Mouse (Mus musculus): Measurements from ENCODE around the gene Lamtor4.

The Lamtor4 gene

GRCm38 (mm10) chr5:138262001-138262400, 6.7 kb downstream of the Lamtor4 start:
- DNase-seq, result no peak

GRCm38 (mm10) chr5:138262582-138263240, 7.4 kb downstream of the Lamtor4 start:
- DNase-seq, result peak; percentile 25

GRCm38 (mm10) chr5:138263260-138264206, 8.3 kb downstream of the Lamtor4 start, which contains the start of gene BC037034:
BC037034 (minus strand) TSS chr5:138264033.
- DNase-seq, result peak; percentile 92

GRCm38 (mm10) chr5:138264207-138264578, 8.9 kb downstream of the Lamtor4 start:
- DNase-seq, result peak; percentile 34

DNA sequence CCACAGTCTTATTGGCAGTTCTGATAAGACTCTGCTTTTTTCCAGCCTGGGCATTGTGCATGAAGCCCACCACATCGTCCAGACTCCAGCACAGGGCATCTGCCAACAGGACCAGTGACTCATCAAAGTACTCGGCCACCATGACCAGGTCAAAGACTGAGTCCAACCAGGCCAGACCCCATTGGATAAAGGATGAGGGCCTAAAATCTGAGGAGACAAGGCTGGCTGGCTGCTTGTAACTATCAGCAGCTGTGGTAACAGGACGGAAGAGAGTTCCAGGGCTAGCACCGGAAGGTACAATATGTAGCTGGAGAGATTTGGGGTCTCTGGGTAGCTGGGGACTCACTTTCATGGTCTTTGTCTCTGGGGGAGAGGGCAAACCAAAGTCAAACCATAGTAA, 10.4 kb downstream of the Lamtor4 start:
- DNase-seq, result no peak

DNA sequence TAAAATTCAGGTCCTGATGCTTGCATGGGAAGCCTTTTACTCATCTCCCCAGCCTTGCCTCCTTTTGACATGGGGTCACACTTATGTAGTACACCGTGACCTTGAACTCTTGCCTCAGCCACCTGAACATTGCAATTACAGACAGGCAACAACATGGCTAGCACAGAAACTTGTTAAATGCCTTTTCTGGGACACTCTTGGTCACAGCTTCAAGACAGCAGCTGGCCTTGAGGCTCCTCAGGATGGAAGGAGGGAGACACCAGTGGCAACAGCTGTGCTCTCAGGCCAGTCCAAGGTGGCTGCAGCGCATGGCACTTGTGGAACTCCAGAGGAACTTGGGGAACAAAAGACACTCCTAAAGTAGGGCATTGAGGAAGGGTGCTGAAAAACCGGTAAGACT, 11.8 kb downstream of the Lamtor4 start:
- DNase-seq, result no peak

DNA sequence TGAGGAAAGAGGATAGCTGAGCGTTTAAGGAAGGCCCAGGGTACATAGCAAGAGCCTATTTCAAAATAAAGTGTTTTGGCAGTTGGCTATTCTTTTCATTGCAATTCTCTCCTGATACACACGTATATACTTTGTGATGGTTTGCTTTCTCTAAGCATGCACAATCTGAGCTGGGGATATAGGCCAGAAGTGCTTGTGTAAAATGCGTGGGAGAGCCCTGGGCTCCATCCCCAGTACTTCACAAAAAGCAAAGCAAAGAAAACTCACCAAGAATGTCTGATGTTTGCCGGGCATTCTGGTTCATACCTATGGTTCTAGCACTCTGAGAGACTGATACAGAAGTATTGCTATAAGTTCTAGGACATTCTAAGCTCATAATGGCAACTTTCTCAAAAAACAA, 13.7 kb downstream of the Lamtor4 start:
- no peak for DNase-seq

- DNase-seq, result no peak
Observed at GRCm38 (mm10) chr5:138271232-138271631, 15.9 kb downstream of the Lamtor4 start.

DNA sequence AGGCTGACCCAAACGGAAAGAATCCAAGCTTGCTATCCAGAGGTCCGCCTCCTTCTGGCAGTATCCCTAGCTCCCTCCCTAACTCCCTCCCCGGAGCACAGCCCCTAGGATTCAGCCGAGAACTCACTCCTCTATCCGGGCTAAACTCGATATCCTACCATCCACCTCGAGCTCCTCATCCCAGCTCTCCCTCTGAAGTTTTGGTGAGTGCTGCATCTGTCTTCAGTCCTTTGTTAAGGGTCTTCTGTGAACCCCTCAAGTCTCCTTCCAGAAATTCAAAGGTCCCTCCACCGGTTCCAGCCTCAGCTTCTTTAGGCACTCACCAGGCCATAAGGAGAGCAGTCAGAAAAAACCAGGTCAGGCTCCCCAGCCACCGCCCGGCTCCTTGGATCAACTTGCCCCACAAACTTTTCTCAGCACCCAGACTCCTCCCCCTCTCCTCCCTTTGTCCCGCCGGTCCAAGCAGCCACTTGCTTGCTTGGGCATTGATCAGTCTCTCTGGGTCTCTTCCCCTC, 17.2 kb downstream of the Lamtor4 start, which contains the start of gene Gal3st4:
Gene Gal3st4, minus strand, starts transcription at position 432 of the 515 bp plus-strand sequence.
- DNase-seq, result no peak

- DNase-seq, result no peak
Observed at GRCm38 (mm10) chr5:138274186-138274585, 18.9 kb downstream of the Lamtor4 start.

- DNase-seq, result no peak
Observed at GRCm38 (mm10) chr5:138275216-138276050, 20.2 kb downstream of the Lamtor4 start.

DNA sequence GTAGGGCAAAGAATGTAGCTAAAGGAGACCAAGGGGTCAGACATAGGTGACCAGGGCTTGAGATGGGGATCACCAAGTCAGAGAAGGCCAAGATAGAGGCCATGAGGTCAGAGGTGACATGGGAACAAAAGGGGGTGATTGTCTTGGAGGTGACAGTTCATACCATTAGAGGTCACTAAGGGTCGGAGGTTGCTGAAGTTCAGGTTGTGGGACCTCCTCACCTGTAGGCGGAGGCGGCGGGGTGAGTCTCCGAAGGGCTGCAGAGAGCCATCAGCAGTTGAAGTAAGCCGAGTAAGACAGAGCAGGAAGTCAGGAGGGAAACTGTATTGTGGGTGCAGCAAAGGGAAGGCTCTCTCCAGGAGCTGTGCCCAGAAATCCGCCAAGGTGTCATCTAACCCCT, 22.7 kb downstream of the Lamtor4 start:
- DNase-seq, result no peak

GRCm38 (mm10) chr5:138279585-138280424, 24.5 kb downstream of the Lamtor4 start, which contains the start of the genes Gm43720, Gpc2 and Stag3:
Gm43720 (minus strand) TSS chr5:138279958.
Gpc2 (minus strand) TSS chr5:138280005.
Stag3 (plus strand) TSS chr5:138280240.
- DNase-seq, result peak; percentile 58

DNA sequence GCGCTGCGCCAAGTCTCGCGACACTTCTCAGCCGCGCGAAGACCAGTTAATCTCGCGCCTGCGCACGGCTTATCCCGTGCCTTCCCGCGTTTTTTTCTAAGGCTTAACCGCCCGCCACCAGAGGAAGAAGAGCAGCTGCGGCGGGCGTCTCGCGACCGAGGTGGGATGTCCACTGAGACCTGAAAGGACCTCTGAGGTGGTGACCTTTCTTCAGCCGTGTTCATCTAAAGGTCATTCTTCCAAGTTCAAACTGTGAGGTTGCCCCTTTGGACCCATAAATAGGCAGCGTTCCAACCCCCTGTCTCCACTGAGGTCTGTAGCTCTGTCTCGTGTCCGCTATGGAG, 25.1 kb downstream of the Lamtor4 start:
- no peak for DNase-seq

DNA sequence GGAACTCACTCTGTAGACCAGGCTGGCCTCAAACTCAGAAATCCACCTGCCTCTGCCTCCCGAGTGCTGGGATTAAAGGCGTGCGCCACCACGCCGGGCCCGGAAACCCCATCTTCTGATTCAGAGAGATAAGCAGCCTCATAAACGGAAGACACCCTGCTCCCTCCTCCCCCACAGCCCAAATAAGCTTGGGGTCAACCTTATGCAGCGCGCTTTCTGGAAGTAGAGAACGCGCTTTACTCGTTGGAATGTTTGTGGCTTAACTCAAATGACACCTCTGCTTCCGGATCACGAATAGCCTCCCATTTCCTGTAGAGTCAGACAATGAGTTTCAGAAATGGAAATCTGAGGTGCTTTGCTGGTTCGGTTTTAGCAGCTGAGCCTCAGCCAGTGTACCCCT, 25.5 kb downstream of the Lamtor4 start:
- no peak for DNase-seq

GRCm38 (mm10) chr5:138281798-138282197, 26.5 kb downstream of the Lamtor4 start:
- DNase-seq, result no peak

GRCm38 (mm10) chr5:138283540-138283939, 28.3 kb downstream of the Lamtor4 start:
- no peak for DNase-seq

DNA sequence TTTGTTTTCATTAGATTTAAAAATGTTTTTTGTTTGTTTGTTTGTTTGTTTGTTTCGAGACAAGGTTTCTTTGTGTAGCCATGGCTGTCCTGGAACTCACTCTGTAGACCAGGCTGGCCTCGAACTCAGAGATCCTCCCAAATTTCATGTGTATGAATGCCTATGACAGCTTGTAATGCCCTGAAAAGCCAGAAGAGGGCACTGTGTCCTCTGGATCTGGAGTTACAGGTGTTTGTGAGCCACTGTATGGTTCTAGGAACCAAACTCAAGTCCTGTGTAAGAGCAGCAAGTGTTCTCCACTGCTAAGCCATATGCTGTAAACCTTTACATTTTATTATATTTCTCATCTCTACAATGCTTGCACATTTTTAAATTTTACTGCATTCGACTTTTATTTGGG, 32.6 kb downstream of the Lamtor4 start:
- no peak for DNase-seq

GRCm38 (mm10) chr5:138291638-138292037, 36.4 kb downstream of the Lamtor4 start:
- no peak for DNase-seq

DNA sequence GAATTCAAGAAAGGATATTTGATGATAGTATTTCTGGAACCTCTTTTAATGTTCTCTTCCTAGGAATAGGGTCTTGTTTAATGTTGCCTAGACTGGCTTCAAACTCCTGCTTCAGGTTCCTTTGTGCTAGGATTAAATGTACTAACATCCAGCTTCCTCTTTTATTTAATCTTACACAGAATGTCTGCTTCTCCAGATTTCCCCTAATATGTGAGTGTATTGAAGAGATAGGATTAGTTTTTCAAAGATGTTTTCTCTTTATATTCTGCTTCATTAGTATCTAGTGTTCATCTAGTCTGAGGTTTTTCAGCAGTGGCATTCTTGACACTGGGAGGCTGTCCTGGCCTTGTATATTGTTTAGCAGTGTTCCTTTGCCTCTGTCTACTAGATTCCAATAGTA, 38.9 kb downstream of the Lamtor4 start:
- no peak for DNase-seq

- DNase-seq, result no peak
Observed at GRCm38 (mm10) chr5:138299613-138300012, 44.3 kb downstream of the Lamtor4 start.

Measured in cerebellum, adult 9-11 months (tissue).